Mouse (Mus musculus) liver, postnatal 0 days (tissue): ENCODE results near the gene Ltbp1.

ENCODE experiments used
- CTCF ChIP-seq: sonication (generic); IDR thresholded peaks from 2 replicates; pipeline ENCODE4 v1.5.1; 2016; ENCODE audit warnings: antibody characterized with exemption, low read depth
- EP300 ChIP-seq: IDR thresholded peaks from 2 replicates; pipeline ENCODE4 v1.6.1; 2016; ENCODE audit warnings: antibody characterized with exemption, low read depth, mild to moderate bottlenecking

GRCm38 (mm10) chr17:75437239-75437750, 431.9 kb downstream of the Ltbp1 start:
- TF ChIP-seq CTCF (no peak), EP300 (no peak)
